Mouse (Mus musculus): ENCODE measurements at regions not wholly inside any gene's neighbourhood (a gene's known extent, or its start where the extent isn't known, plus 50 kb on each side); places are given as distances from the start of the nearest gene placed in this dataset.

- ATAC-seq (ENCODE audit: extremely low read depth, insufficient number of reproducible peaks, low FRiP score, poor library complexity, severe bottlenecking) = no peak
Observed at GRCm38 (mm10) chr16:30880682-30881081, 200.6 kb downstream of the Xxylt1 start.

DNA sequence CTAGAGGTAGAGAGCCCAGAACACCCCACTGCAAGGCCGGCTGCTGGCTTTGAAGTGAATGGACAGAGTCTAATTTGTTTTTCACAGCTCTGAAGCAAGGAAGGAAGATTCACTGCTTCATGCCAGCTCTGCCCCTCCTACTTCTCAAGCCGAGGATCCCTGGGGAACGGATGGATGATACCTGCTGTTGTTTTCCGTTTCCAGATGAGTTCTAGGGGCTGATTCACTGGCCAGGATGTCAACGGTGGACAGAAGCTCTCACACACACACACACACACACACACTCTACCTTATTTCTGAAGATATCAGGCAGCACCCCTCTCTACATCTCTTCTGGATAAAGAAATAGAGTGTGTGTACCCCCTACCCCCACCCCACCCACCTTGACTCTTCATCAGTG is 200.0 kb downstream of the Xxylt1 start:
- no peak for ATAC-seq (ENCODE audit: extremely low read depth, insufficient number of reproducible peaks, low FRiP score, poor library complexity, severe bottlenecking)

DNA sequence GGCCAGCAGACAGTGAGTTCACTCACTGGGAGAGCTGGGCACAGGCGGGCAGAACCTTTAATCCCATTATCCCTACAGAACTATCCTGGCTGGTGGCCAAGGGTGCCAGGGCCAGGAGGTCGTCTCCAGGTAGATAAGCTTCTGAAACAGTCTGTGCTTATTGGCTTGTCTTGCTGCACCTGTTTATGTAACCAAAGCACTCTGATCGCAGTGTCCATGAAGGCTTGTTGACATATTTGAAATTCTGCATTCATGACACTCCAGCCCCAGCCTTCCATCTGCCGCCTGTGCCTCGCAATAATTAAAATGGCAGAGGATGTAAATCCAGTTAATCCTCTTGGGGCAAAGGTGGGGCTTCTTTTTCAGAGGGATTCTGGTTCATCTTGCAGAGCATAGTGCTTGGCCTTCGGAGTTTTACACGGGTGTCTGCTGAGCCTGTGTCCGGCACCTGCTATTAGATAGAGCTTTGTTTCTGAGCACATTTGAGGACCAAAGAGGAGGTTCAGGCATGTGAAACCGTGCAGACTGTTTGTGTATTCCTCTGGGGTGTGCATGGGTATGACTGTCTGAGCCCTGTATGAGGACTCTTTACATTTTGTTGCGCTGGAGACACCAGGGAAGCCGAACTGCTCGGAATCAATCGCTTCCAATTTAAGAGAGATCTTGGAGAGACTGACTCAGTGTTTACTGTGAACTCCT is 197.6 kb downstream of the Xxylt1 start:
- no peak for ATAC-seq (ENCODE audit: extremely low read depth, insufficient number of reproducible peaks, low FRiP score, poor library complexity, severe bottlenecking)

DNA sequence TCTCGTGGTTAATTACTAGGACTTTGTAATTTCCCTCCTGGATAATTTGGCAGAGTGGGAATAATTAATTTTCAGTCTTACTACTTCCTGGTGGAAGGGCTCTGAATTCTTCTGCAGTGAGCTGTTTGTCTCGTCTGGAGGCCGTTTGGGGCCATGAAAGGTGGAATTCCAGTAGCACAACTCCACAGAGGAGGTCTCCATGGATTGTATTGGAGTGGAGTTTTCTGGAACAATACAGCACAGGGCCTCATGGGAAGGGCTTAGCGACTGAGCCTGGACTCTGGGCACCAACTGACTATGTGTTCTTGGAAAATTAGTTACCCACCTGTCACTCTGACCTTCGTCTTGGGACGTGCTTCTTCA is 197.1 kb downstream of the Xxylt1 start:
- no peak for ATAC-seq (ENCODE audit: extremely low read depth, insufficient number of reproducible peaks, low FRiP score, poor library complexity, severe bottlenecking)

DNA sequence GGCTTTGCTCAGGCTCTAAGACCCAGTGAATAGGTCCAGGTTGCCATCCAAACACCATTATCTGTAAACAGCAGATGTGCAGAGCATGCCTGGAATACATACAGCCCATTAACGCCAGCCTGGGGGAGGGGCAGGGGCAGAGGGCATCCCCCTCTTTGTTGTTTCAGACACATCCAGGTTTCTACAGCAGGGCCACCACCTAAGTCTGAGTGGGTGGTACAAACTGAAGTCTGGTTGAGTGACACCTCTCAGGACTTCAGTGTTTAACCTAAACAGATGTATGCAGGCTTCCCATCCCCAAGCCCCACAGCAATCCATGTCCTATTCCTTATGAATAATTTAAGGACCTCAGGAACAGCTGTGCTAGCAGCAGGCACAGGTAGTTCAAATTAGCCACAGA is 194.2 kb downstream of the Xxylt1 start:
- ATAC-seq (ENCODE audit: extremely low read depth, insufficient number of reproducible peaks, low FRiP score, poor library complexity, severe bottlenecking) = no peak

GRCm38 (mm10) chr16:30887536-30887935 is 193.7 kb downstream of the Xxylt1 start:
- ATAC-seq (ENCODE audit: extremely low read depth, insufficient number of reproducible peaks, low FRiP score, poor library complexity, severe bottlenecking) = no peak

GRCm38 (mm10) chr16:30888556-30889323 is 192.5 kb downstream of the Xxylt1 start:
- ATAC-seq (ENCODE audit: extremely low read depth, insufficient number of reproducible peaks, low FRiP score, poor library complexity, severe bottlenecking) = no peak

GRCm38 (mm10) chr16:30892606-30893005 is 188.6 kb downstream of the Xxylt1 start:
- no peak for ATAC-seq (ENCODE audit: extremely low read depth, insufficient number of reproducible peaks, low FRiP score, poor library complexity, severe bottlenecking)

GRCm38 (mm10) chr16:30894086-30894485 is 187.1 kb downstream of the Xxylt1 start:
- ATAC-seq (ENCODE audit: extremely low read depth, insufficient number of reproducible peaks, low FRiP score, poor library complexity, severe bottlenecking) = no peak

DNA sequence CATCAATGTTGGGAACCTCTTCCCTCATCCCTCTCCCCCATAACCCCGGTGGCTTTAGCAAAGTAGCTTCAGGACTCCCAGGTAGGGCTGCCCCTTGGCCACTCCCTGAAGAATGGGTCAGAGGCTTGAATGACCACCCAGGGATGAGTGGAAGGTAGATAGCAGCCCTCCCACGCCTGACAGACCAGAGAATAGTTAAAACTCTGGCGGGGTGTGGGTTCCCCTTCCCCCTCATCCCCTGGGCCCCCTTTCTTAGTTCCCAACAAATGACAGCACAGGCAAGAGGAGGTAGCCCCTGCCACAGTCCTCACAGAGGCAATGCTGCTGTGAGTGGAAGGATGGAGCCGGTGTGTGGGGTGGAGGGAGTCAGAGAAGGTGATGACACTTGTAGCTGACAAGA is 186.2 kb downstream of the Xxylt1 start:
- ATAC-seq (ENCODE audit: extremely low read depth, insufficient number of reproducible peaks, low FRiP score, poor library complexity, severe bottlenecking) = no peak

- ATAC-seq (ENCODE audit: extremely low read depth, insufficient number of reproducible peaks, low FRiP score, poor library complexity, severe bottlenecking) = no peak
Observed at GRCm38 (mm10) chr16:30897371-30897770, 183.9 kb downstream of the Xxylt1 start.

DNA sequence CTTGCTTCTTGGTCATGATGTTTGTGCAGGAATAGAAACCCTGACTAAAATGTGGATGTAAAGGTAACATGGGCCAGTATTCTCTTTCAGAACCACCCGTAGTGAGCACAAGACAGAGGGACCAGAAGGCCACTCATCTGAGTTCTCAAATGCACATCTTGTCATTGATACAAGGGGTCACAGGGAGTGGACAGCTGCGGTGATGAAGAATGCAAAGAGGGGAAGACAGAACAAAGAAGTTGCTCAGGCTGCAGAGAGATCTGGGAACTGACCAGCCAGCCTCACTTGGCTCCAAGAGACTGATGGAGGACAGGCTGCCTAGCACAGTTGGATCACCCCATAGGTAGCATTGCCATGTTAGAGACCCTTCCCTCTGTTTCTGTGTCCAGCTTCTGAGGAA is 181.1 kb downstream of the Xxylt1 start:
- no peak for ATAC-seq (ENCODE audit: extremely low read depth, insufficient number of reproducible peaks, low FRiP score, poor library complexity, severe bottlenecking)

GRCm38 (mm10) chr16:30901309-30901708 is 179.9 kb downstream of the Xxylt1 start:
- ATAC-seq (ENCODE audit: extremely low read depth, insufficient number of reproducible peaks, low FRiP score, poor library complexity, severe bottlenecking) = no peak
